Mouse (Mus musculus): Measurements from ENCODE around the gene 1810055G02Rik. TPM values are rescaled to one million over a fixed set of nuclear protein-coding genes. Genes with fewer than 3 reads are reported as not detected.
A peak's percentile ranks its signal among the peaks of the same experiment; 100 is the strongest.

The 1810055G02Rik gene
- polyA plus RNA-seq, 1 experiment from 2014 or later = 238 TPM

DNA sequence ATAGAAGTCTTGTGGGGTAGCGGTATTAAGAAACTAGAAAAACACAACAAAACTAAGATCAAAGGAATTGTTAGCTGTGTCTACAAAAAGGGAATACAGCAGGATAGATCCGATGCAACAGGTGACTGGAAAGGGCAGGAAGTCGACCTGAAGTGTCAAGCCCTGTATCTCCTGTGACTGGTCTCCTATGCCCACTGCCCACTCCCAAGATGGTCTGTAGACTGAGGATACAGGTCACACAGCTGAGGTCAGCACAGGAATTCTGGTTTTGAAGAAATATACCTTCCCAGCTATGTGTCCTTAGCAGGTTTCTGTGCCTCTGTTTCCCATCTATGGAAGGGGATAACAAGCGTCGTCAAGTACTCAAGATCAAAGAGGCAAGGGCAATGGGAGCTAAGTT is 58.3 kb downstream of the 1810055G02Rik start:
- ATAC-seq = no peak
- Histone ChIP-seq H3K4me2 (replicated peaks; ENCODE audit: low read depth) (peak overlapping the region; percentile 93), H3K4me1 (replicated peaks; ENCODE audit: control insufficient read depth, insufficient read depth, low read length) (no peaks in the 10 kb centered on the region), H3K9me3 (ENCODE audit: control insufficient read depth) (no peaks in the 10 kb centered on the region), H3K27ac (ENCODE audit: low read depth, low read length) (no peak overlapping the region), H3K9ac (ENCODE audit: low read depth, low read length) (no peak overlapping the region), H3K4me3 (ENCODE audit: low read depth, low read length) (no peak overlapping the region), H3K27me3 (replicated peaks; ENCODE audit: control insufficient read depth, insufficient read depth, low read length) (no peaks in the 10 kb centered on the region), H3K36me3 (ENCODE audit: control insufficient read depth, insufficient read depth) (no peaks in the 10 kb centered on the region)
- 91% methylated on average over 5 of the region's 5 CpGs for WGBS
- TF ChIP-seq CTCF (IDR thresholded peaks at IDR 0.05; ENCODE audit: low read depth) = no peak

DNA sequence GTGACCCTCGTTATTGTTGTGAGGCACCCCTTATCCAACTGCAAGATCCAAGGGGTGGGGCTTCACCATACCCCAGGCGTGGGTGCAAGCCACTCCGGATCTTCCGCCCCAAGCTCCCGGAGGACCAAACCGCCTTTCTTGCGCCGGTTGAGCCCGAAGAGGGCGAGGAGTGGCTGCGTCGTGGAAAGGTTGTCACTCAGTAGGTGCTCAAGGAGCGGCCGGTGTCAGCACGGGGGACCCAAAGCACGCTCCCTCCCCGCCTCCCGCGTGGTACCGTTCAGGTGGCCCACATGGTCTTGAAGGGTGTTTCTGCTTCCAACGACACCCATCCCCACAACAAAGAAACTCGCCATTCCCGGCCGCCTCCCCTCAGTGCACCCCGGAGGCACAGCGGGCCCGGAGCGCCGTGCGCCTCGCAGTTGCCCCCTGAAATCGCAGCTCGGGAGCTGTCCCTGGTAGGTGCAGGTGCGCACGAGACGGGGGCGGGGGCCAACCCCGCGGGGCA is 59.2 kb downstream of the 1810055G02Rik start, which contains the start of gene Kmt5b:
Kmt5b (plus strand) TSS at position 146 of the 505 bp plus-strand sequence.
- peak within 1 kb of the TSS; percentile 89 for H3K4me3 ChIP-seq (ENCODE audit: low read depth, low read length)
- H3K9me3 ChIP-seq (ENCODE audit: control insufficient read depth) = no peaks in the 10 kb centered on the region
- peak within 1 kb of the TSS; percentile 100 for H3K9ac ChIP-seq (ENCODE audit: low read depth, low read length)
- no peak for TF ChIP-seq CTCF (IDR thresholded peaks at IDR 0.05; ENCODE audit: low read depth)
- no peaks in the 10 kb centered on the region for H3K36me3 ChIP-seq (ENCODE audit: control insufficient read depth, insufficient read depth)
- peak within 1 kb of the TSS; percentile 100 for H3K27ac ChIP-seq (ENCODE audit: low read depth, low read length)
- ATAC-seq = no peak; the same call in none of the 2 replicates
- peak within 1 kb of the TSS; percentile 93 for H3K4me2 ChIP-seq (replicated peaks; ENCODE audit: low read depth)
- no peaks in the 10 kb centered on the region for H3K4me1 ChIP-seq (replicated peaks; ENCODE audit: control insufficient read depth, insufficient read depth, low read length)
- WGBS = under 1% methylated on average over 39 of the region's 39 CpGs
- no peaks in the 10 kb centered on the region for H3K27me3 ChIP-seq (replicated peaks; ENCODE audit: control insufficient read depth, insufficient read depth, low read length)

Other genes starting within 250 kb of the 1810055G02Rik start
- gene Ppp6r3, start 132.5 kb upstream of the 1810055G02Rik start, polyA plus RNA-seq (2015; fragmentation: Nextera tagmentation; extraction: Ambion mirVana) = 25.7 and 28.5 TPM in 2 replicates
- 2.8 and 3.2 TPM in 2 replicates for gene Lrp5, start 21.7 kb upstream of the 1810055G02Rik start, polyA plus RNA-seq (2015; fragmentation: Nextera tagmentation; extraction: Ambion mirVana)
- gene Kmt5b, start 59.1 kb downstream of the 1810055G02Rik start, polyA plus RNA-seq (2015; fragmentation: Nextera tagmentation; extraction: Ambion mirVana) = 10.4 and 11.0 TPM in 2 replicates
- gene Chka, start 143.5 kb downstream of the 1810055G02Rik start, polyA plus RNA-seq (2015; fragmentation: Nextera tagmentation; extraction: Ambion mirVana) = 113 and 155 TPM in 2 replicates
- gene Tcirg1, start 198.8 kb downstream of the 1810055G02Rik start, polyA plus RNA-seq (2015; fragmentation: Nextera tagmentation; extraction: Ambion mirVana) = 76.2 and 83.0 TPM in 2 replicates
- gene Ndufs8, start 204.5 kb downstream of the 1810055G02Rik start, polyA plus RNA-seq (2015; fragmentation: Nextera tagmentation; extraction: Ambion mirVana) = 303 and 317 TPM in 2 replicates
- 16.1 and 17.4 TPM in 2 replicates for gene Aldh3b1, start 221.5 kb downstream of the 1810055G02Rik start, polyA plus RNA-seq (2015; fragmentation: Nextera tagmentation; extraction: Ambion mirVana)
- gene Unc93b1, start 226.9 kb downstream of the 1810055G02Rik start, polyA plus RNA-seq (2015; fragmentation: Nextera tagmentation; extraction: Ambion mirVana) = 28.3 and 29.2 TPM in 2 replicates